Mouse (Mus musculus) intestine, embryonic 14.5 days (tissue): ENCODE results near the gene Shtn1. TPM values are rescaled to one million over a fixed set of nuclear protein-coding genes. Genes with fewer than 3 reads are reported as not detected.

Source experiments
- ATAC-seq: fragments of 200-750 bp; cut with Nextera tagmentation; replicated peaks from 2 replicates; pipeline ENCODE4 v1.8.0; 2017; ENCODE audit warnings: low read depth, moderate number of reproducible peaks, moderate TSS enrichment, moderate library complexity; ENCODE audit not compliant: low FRiP score, low TSS enrichment
- DNase-seq: peaks from one replicate; pipeline ENCODE4 v3.0.0-alpha.2; 2018; ENCODE audit warnings: low spot score
- H3K27ac ChIP-seq: fragments of 300-500 bp; sonication (generic); 2 replicates; pipeline ENCODE4 v1.5.1; 2014; ENCODE audit warnings: low read depth, mild to moderate bottlenecking, control low read depth
- H3K27me3 ChIP-seq: fragments of 300-500 bp; sonication (generic); replicated peaks from 2 replicates; pipeline ENCODE4 v1.6.1; 2014; ENCODE audit warnings: low read length, control low read depth; ENCODE audit not compliant: control insufficient read depth, insufficient read depth
- H3K36me3 ChIP-seq: fragments of 300-500 bp; sonication (generic); 2 replicates; pipeline ENCODE4 v1.6.1; 2014; ENCODE audit warnings: low read length, control low read depth; ENCODE audit not compliant: control insufficient read depth, insufficient read depth
- H3K4me1 ChIP-seq: fragments of 300-500 bp; sonication (generic); replicated peaks from 2 replicates; pipeline ENCODE4 v1.6.1; 2014; ENCODE audit warnings: low read length, control low read depth, mixed read lengths; ENCODE audit not compliant: control insufficient read depth, insufficient read depth
- H3K4me2 ChIP-seq: fragments of 300-500 bp; sonication (generic); 2 replicates; pipeline ENCODE4 v1.6.1; 2014; ENCODE audit warnings: low read length
- H3K4me3 ChIP-seq: fragments of 300-500 bp; sonication (generic); 2 replicates; pipeline ENCODE4 v1.5.1; 2014; ENCODE audit warnings: low read depth, low read length, control low read depth, mixed read lengths
- H3K9ac ChIP-seq: fragments of 300-500 bp; sonication (generic); 2 replicates; pipeline ENCODE4 v1.6.1; 2014; ENCODE audit warnings: mild to moderate bottlenecking, low read length
- H3K9me3 ChIP-seq: fragments of 300-500 bp; sonication (generic); 2 replicates; pipeline ENCODE4 v1.6.1; 2016; ENCODE audit warnings: low read length, control low read depth; ENCODE audit not compliant: control insufficient read depth
- WGBS: fragments of 180-500 bp; shearing (Covaris S2); extraction: QIAGEN DNeasy Blood & Tissue Kit; methylation state at CpG from one replicate; pipeline ENCODE4 v1.1.7; 2014; 5-methylcytosine and 5-hydroxymethylcytosine counted together
- polyA plus RNA-seq: library from polyadenylated mRNA; unstranded; fragments of >200 nt; fragmentation: Nextera tagmentation; extraction: Ambion mirVana; gene quantifications from 2 replicates; pipeline ENCODE4 v1.2.1, GENCODE M21; 2014

Shtn1 gene
- polyA plus RNA-seq, 1 experiment from 2014 or later = 18.7 TPM

DNA sequence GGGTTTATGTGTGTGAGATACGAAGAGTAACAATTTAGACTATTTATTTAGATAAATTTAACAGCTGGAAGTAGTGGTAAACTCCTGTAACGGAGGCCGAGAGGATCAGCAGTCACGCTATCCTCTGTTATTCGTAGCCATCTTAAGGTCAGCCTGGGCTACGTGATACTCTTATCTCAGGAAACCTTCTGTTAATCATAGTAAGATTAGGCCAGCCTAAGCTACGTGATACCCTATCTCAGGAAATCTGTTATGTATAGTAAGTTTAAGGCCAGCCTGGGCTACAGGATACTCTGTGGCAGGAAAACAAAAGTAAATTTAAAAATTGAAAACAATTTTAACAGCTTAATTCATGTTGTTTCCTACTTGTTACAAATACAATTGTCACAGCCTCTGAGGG is 129.9 kb downstream of the Shtn1 start:
- no peak overlapping the region for H3K9ac ChIP-seq
- no peaks in the 10 kb centered on the region for H3K36me3 ChIP-seq
- H3K9me3 ChIP-seq = no peaks in the 10 kb centered on the region
- H3K27ac ChIP-seq = no peak overlapping the region
- H3K4me2 ChIP-seq = no peak overlapping the region
- ATAC-seq (no peak), DNase-seq (no peak)
- no peaks in the 10 kb centered on the region for H3K27me3 ChIP-seq
- peaks cover 6% of the 10 kb centered on the region; the same call in 1 of the 2 replicates for H3K4me1 ChIP-seq
- WGBS = 80% methylated on average over 7 of the region's 7 CpGs
- no peak overlapping the region for H3K4me3 ChIP-seq

DNA sequence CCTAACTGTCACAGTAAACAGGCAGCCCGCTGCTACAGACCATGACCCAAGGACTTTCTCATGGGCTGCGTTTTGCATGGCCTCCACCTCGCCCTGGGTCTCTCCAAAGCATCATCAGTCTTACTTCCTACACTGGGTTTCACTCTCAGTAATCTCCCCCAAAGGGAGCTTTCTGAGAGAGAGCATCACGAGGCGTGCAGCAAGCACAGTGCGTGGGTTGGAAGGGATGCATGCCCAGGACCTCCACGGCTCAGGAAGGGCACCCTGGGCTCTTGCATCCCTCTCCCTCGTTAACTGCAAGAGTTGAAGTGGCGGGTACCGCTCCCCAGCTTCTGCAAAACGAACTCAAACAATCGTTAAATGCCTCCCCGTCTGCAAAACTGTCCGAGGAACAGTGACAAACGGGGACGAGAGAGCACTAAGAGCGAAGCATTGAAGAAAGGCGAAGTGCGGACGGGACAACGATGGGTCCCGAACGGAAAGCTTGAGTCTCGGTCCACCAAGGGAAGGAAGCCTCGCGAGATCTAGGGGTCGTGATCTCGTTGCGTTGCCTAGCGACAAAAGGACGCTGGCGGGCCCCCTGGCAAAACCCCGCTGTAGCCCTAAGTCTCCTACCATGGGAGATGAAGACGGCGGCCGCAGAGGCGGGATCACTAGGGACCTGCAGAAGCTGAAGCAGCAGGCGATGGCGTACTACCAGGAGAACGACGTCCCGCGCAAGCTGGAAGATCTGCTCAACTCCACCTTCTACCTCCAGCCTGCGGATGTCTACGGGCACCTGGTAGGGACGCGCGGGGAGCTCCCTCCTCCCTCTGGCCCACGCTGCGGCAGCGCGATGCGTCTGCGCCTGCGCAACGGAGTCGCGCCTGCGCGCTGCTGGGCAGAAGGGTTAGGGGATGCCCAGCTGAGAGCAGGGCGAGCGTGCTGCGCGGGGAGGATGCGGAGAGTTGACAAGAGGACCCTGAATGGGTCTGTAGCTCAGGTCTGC is 132.8 kb downstream of the Shtn1 start, which contains the start of the genes Eno4 and Hspa12a:
Gene Eno4, plus strand, starts transcription at position 585 of the 988 bp plus-strand sequence.
Gene Hspa12a, minus strand, starts transcription at position 814 of the 988 bp plus-strand sequence.
- H3K9ac ChIP-seq = peak within 1 kb of the TSS; percentile 80
- peak within 1 kb of the TSS; percentile 76; the same call in 1 of the 2 replicates for H3K27ac ChIP-seq
- H3K4me3 ChIP-seq = peak within 1 kb of the TSS; percentile 69
- peak within 1 kb of the TSS; percentile 91 for H3K4me2 ChIP-seq
- peaks cover 6% of the 10 kb centered on the region; the same call in 1 of the 2 replicates for H3K4me1 ChIP-seq
- no peaks in the 10 kb centered on the region for H3K27me3 ChIP-seq
- DNase-seq = peak; percentile 100
- H3K36me3 ChIP-seq = no peaks in the 10 kb centered on the region
- ATAC-seq = peak; percentile 95
- no peaks in the 10 kb centered on the region for H3K9me3 ChIP-seq
- under 1% methylated on average over 65 of the region's 65 CpGs for WGBS

DNA sequence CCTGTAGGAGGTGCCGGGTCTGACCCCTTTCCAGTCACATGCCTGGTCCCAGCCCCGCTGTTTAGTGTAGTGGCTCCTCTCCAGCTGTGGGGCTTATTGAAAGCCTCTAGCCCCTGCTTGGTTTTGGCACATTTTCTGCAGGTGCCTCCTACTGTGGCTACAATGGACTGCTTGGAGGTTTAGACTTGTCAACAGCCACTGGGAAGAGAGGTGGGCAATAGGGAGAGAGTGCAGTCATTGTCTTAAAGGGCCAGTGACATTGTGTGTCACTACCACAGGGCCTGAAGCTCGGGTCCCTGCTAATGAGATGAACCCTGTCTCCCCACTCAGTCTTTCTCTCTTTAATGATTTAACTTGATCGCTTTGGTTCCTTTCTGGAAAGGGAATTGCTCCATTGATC is 142.8 kb downstream of the Shtn1 start:
- DNase-seq (no peak), ATAC-seq (no peak)
- Histone ChIP-seq H3K4me3 (no peak overlapping the region), H3K27ac (no peak overlapping the region), H3K36me3 (no peaks in the 10 kb centered on the region), H3K4me1 (no peaks in the 10 kb centered on the region), H3K27me3 (peaks cover 36% of the 10 kb centered on the region), H3K9ac (no peak overlapping the region), H3K4me2 (no peak overlapping the region), H3K9me3 (no peaks in the 10 kb centered on the region)
- WGBS = 17% methylated on average over 4 of the region's 4 CpGs

DNA sequence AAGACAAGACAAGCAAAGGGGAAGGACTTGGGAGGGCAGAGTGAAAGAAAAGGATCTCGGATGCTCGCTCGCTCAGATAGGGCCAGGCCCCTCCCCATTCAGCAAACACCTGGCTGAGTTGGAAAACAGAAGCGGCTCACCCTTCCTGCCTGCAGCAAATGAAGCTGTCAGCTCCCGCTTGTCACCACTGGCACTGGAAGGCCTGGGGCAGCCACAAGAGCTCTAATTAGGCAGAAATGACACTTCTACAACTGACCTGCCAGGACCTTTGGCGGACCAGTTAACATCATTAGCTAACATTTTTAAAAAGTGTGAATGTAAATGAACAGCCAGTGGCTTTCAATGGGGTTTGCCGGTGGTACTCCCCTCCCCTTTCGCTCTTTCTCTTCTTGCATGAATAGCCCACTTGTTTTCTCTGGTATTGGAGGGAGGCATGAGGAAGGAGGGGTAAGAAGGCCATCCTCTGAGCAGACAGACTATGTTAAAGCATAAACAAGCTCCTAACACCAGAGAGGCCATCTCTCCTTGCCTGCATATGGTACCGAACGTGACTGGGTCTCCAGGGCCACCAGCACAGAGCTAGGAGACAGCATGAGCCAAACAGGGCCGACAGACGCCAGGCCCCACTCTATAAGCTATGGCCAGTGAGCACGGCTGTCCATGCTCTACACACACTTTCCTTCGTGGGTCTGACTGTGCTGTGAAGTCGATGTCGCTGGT is 144.7 kb downstream of the Shtn1 start:
- no peak for ATAC-seq
- Histone ChIP-seq H3K36me3 (no peaks in the 10 kb centered on the region), H3K4me3 (no peak overlapping the region), H3K9me3 (no peaks in the 10 kb centered on the region), H3K4me1 (no peaks in the 10 kb centered on the region), H3K27ac (no peak overlapping the region), H3K9ac (no peak overlapping the region), H3K27me3 (peaks cover 36% of the 10 kb centered on the region), H3K4me2 (no peak overlapping the region)
- 24% methylated on average over 16 of the region's 16 CpGs for whole genome bisulfite sequencing
- no peak for DNase-seq

Other genes with a start within 250 kb of the Shtn1 start
- 0.23 TPM in 2 replicates for gene Eno4, start 132.7 kb downstream of the Shtn1 start, polyA plus RNA-seq
- 4.8 and 5.6 TPM in 2 replicates for gene Hspa12a, start 132.4 kb downstream of the Shtn1 start, polyA plus RNA-seq
- gene Vax1, start 94.0 kb upstream of the Shtn1 start, polyA plus RNA-seq = not detected in 2 replicates
- 0.05 TPM in 1 of 2 replicates, not detected in the other for gene Kcnk18, start 143.1 kb upstream of the Shtn1 start, polyA plus RNA-seq
- 13.3 and 13.9 TPM in 2 replicates for gene Slc18a2, start 184.8 kb upstream of the Shtn1 start, polyA plus RNA-seq
- gene Rps12-ps3, start 246.2 kb upstream of the Shtn1 start, polyA plus RNA-seq = 43.2 and 55.6 TPM in 2 replicates